Mouse (Mus musculus): Measurements from ENCODE around the gene Dnase1l3. TPM values are rescaled to one million over a fixed set of nuclear protein-coding genes. Genes with fewer than 3 reads are reported as not detected.
A peak's percentile ranks its signal among the peaks of the same experiment; 100 is the strongest.

The Dnase1l3 gene
- polyA plus RNA-seq, 1 experiment from 2014 or later, result 0.05 TPM

DNA sequence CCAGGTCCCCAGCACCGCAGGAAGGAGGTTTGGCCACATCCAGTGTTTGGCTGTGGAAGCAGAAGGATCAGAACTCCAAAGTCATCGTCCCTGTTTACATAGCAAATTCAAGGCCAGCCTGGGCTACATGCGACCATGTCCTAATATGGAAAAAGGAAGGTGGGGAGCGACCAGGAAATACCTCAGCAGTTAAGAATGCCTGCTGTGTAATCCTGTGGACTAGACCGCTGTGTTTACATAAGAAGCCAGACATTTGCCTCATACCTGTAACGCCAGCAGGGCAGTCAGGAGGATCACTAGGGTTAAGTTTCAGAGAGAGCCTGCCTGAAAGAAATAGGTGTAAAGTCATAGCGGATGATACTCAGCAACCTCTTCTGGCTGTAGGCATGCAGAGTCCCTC lies 31.2 kb downstream of the Dnase1l3 start:
- no peak for ATAC-seq (ENCODE audit: insufficient read depth)
- no peaks in the 10 kb centered on the region for H3K9me3 ChIP-seq (ENCODE audit: low read depth, low read length)
- no peak overlapping the region for H3K27ac ChIP-seq (ENCODE audit: low read depth)
- no peak overlapping the region for H3K9ac ChIP-seq
- H3K36me3 ChIP-seq (ENCODE audit: insufficient read depth), result no peaks in the 10 kb centered on the region
- no peak for TF ChIP-seq CTCF (IDR thresholded peaks at IDR 0.05; ENCODE audit: low read depth)
- H3K4me2 ChIP-seq, result no peak overlapping the region
- H3K4me3 ChIP-seq (ENCODE audit: low read depth, low read length), result no peak overlapping the region
- H3K4me1 ChIP-seq (ENCODE audit: insufficient read depth), result 0 out of 2 replicates have a peak, but pooled peaks cover 8% of the 10 kb centered on the region
- 45% methylated on average over 7 of the region's 7 CpGs for WGBS
- peak; percentile 26 for DNase-seq
- no peaks in the 10 kb centered on the region for H3K27me3 ChIP-seq (ENCODE audit: insufficient read depth, low read length)

DNA sequence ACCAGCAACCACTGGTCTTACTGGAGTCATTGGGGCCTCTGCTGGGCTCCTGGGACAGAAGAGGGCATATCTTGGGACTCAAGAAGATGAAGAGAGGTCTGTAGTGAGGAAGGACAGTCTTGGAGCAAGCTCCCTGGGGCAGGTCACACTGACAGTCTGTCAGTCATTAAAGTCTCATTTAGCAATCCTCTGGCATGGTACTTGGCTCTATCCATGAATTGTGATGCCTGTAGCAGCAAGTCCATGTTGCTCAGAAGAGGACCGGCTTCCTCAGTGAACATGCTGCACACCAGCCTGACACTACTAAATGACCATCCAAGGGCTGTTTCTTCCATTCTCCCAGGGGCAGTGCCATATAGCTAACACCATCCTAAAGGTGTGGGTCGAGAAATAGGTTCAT lies 31.7 kb downstream of the Dnase1l3 start:
- H3K27me3 ChIP-seq (ENCODE audit: insufficient read depth, low read length), result no peaks in the 10 kb centered on the region
- TF ChIP-seq CTCF (IDR thresholded peaks at IDR 0.05; ENCODE audit: low read depth), result no peak
- H3K4me1 ChIP-seq (ENCODE audit: insufficient read depth), result 0 out of 2 replicates have a peak, but pooled peaks cover 8% of the 10 kb centered on the region
- no peaks in the 10 kb centered on the region for H3K9me3 ChIP-seq (ENCODE audit: low read depth, low read length)
- no peak overlapping the region for H3K27ac ChIP-seq (ENCODE audit: low read depth)
- WGBS, result 90% methylated on average over 2 of the region's 2 CpGs
- no peak overlapping the region for H3K4me2 ChIP-seq
- no peak overlapping the region for H3K4me3 ChIP-seq (ENCODE audit: low read depth, low read length)
- H3K9ac ChIP-seq, result no peak overlapping the region
- DNase-seq, result no peak
- ATAC-seq (ENCODE audit: insufficient read depth), result no peak
- no peaks in the 10 kb centered on the region for H3K36me3 ChIP-seq (ENCODE audit: insufficient read depth)

DNA sequence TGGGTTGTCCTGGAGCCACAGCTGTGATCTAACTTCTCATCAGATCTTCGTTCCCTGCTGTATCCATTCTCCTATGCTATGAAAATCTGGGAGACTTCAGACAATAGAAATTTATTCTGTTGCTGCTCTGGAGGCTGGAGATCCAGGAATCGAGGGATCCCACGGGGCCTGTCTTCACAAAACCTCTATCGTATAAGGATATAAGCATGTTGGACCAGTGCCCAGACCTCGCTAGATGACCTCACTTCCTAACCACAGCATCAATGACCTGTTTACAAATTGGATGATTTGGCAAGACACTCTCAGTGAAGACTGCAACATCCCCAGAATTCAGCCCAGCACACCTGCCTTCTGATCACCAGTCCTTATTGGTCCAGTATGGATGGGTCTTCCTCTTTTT lies 32.7 kb downstream of the Dnase1l3 start:
- ATAC-seq (ENCODE audit: insufficient read depth) (no peak), DNase-seq (peak; percentile 73)
- 0 out of 2 replicates have a peak, but pooled peaks cover 8% of the 10 kb centered on the region for H3K4me1 ChIP-seq (ENCODE audit: insufficient read depth)
- no peak overlapping the region for H3K4me2 ChIP-seq
- WGBS, result 40% methylated on average over 5 of the region's 5 CpGs
- no peak overlapping the region for H3K9ac ChIP-seq
- no peaks in the 10 kb centered on the region for H3K27me3 ChIP-seq (ENCODE audit: insufficient read depth, low read length)
- H3K9me3 ChIP-seq (ENCODE audit: low read depth, low read length), result no peaks in the 10 kb centered on the region
- no peaks in the 10 kb centered on the region for H3K36me3 ChIP-seq (ENCODE audit: insufficient read depth)
- no peak overlapping the region for H3K4me3 ChIP-seq (ENCODE audit: low read depth, low read length)
- TF ChIP-seq CTCF (IDR thresholded peaks at IDR 0.05; ENCODE audit: low read depth), result no peak
- H3K27ac ChIP-seq (ENCODE audit: low read depth), result no peak overlapping the region

DNA sequence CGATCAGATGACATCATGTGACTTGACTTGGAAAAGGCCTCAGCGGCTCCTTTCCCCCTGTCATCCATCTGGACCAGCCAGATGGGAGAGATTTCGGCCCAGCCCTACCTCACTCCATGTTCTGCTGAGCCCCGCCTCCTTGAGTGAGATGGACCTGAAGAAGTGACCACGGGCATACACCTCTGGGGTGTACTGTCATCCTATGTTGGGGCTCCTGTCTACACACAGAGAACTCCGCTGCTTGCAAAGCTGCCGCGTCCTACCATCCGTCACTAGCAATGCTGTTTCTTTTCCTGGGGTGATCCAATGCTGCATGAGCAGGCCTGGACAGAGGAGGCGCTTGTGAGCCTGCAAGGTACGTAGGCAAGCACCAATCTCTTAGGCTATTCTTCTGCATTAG lies 33.8 kb downstream of the Dnase1l3 start:
- no peak overlapping the region for H3K9ac ChIP-seq
- H3K27ac ChIP-seq (ENCODE audit: low read depth), result no peak overlapping the region
- TF ChIP-seq CTCF (IDR thresholded peaks at IDR 0.05; ENCODE audit: low read depth), result peak; percentile 59
- H3K27me3 ChIP-seq (ENCODE audit: insufficient read depth, low read length), result no peaks in the 10 kb centered on the region
- no peak overlapping the region for H3K4me3 ChIP-seq (ENCODE audit: low read depth, low read length)
- peak; percentile 20; the same call in 1 of the 2 replicates for ATAC-seq (ENCODE audit: insufficient read depth)
- 51% methylated on average over 11 of the region's 11 CpGs for WGBS
- 0 out of 2 replicates have a peak, but pooled peaks cover 8% of the 10 kb centered on the region for H3K4me1 ChIP-seq (ENCODE audit: insufficient read depth)
- H3K36me3 ChIP-seq (ENCODE audit: insufficient read depth), result no peaks in the 10 kb centered on the region
- peak; percentile 56 for DNase-seq
- no peak overlapping the region for H3K4me2 ChIP-seq
- H3K9me3 ChIP-seq (ENCODE audit: low read depth, low read length), result no peaks in the 10 kb centered on the region

DNA sequence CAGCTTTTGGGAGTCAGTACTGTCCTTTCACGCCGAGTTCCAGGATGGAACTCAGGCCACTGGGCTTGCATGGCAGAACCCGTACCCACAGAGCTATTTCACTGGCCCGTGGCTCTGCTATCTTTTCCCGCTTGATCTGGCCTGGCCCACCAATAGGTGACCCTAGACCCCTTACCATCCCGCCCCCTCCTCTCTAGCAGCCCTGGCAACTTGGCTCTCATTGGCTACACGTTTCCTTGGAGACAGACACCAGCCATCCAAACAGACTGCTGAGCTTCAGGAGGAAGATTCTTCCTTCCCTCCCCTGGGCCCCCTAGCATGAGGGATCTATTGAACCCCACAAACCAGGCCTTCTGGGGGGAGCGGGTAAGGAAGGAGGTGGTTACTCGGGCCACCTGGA lies 37.3 kb downstream of the Dnase1l3 start, which contains the start of gene Gm45521:
TSS of gene Gm45521 (plus strand) at position 240 of the 400 bp plus-strand sequence.
- no peaks in the 10 kb centered on the region for H3K36me3 ChIP-seq (ENCODE audit: insufficient read depth)
- peaks cover 8% of the 10 kb centered on the region; the same call in 1 of the 2 replicates for H3K4me1 ChIP-seq (ENCODE audit: insufficient read depth)
- ATAC-seq (ENCODE audit: insufficient read depth) (no peak), DNase-seq (no peak)
- H3K9me3 ChIP-seq (ENCODE audit: low read depth, low read length), result no peaks in the 10 kb centered on the region
- H3K27ac ChIP-seq (ENCODE audit: low read depth), result no peak within 1 kb of the TSS
- H3K4me2 ChIP-seq, result no peak within 1 kb of the TSS
- 46% methylated on average over 9 of the region's 9 CpGs for WGBS
- TF ChIP-seq CTCF (IDR thresholded peaks at IDR 0.05; ENCODE audit: low read depth), result no peak
- H3K4me3 ChIP-seq (ENCODE audit: low read depth, low read length), result no peak within 1 kb of the TSS
- no peaks in the 10 kb centered on the region for H3K27me3 ChIP-seq (ENCODE audit: insufficient read depth, low read length)
- H3K9ac ChIP-seq, result no peak within 1 kb of the TSS

DNA sequence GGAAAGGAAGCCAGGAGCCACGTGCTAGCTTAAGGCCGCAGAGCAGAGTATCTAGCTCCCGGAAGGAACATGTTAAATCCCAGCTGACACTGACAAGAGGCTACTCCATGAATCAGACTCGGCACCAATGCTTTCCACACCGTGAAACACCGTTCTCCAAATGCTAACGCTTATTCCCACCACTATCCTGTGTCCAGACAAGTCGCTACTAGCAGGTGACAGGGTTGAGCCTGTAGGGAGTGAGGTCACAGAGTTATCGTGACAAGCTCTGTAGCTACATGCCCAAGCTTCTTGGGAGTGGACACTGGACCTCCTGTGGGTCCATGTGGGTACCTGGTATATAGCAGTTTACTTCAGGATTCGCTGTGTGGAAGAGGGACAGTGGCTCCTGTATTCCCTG lies 37.9 kb downstream of the Dnase1l3 start:
- ATAC-seq (ENCODE audit: insufficient read depth) (no peak), DNase-seq (no peak)
- no peak for TF ChIP-seq CTCF (IDR thresholded peaks at IDR 0.05; ENCODE audit: low read depth)
- H3K9ac ChIP-seq, result no peak overlapping the region
- H3K27ac ChIP-seq (ENCODE audit: low read depth), result no peak overlapping the region
- 61% methylated on average over 10 of the region's 10 CpGs for WGBS
- no peaks in the 10 kb centered on the region for H3K36me3 ChIP-seq (ENCODE audit: insufficient read depth)
- peaks cover 4% of the 10 kb centered on the region; the same call in 1 of the 2 replicates for H3K4me1 ChIP-seq (ENCODE audit: insufficient read depth)
- H3K27me3 ChIP-seq (ENCODE audit: insufficient read depth, low read length), result no peaks in the 10 kb centered on the region
- no peak overlapping the region for H3K4me3 ChIP-seq (ENCODE audit: low read depth, low read length)
- H3K4me2 ChIP-seq, result no peak overlapping the region
- H3K9me3 ChIP-seq (ENCODE audit: low read depth, low read length), result no peaks in the 10 kb centered on the region

DNA sequence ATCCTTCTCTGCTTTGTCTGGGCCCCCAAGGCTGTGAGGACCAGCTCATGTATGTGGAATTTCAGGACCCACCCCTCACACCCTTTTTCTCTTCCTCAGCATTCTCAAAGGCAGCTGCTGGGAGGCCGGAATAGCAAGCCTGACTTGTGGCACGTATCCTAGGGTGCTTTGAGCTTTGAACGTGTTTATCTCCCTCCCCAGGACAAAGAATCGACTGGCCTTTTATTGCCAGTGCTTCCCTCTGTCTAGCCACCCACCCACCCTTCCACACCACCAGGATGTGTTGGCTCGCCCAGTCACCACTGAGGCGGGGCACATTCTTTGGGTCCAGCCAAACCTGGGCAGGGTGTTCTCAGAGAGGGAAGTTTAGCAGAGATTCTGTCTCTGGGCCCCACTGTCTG lies 40.3 kb downstream of the Dnase1l3 start:
- Histone ChIP-seq H3K36me3 (ENCODE audit: insufficient read depth) (peaks cover 19% of the 10 kb centered on the region), H3K9ac (no peak overlapping the region; the same call in 1 of the 2 replicates), H3K27ac (ENCODE audit: low read depth) (peak overlapping the region; percentile 79), H3K27me3 (ENCODE audit: insufficient read depth, low read length) (no peaks in the 10 kb centered on the region), H3K4me2 (no peak overlapping the region), H3K9me3 (ENCODE audit: low read depth, low read length) (no peaks in the 10 kb centered on the region), H3K4me3 (ENCODE audit: low read depth, low read length) (no peak overlapping the region), H3K4me1 (ENCODE audit: insufficient read depth) (no peaks in the 10 kb centered on the region; the same call in 1 of the 2 replicates)
- 36% methylated on average over 6 of the region's 6 CpGs for WGBS
- DNase-seq, result peak; percentile 49
- ATAC-seq (ENCODE audit: insufficient read depth), result no peak
- no peak for TF ChIP-seq CTCF (IDR thresholded peaks at IDR 0.05; ENCODE audit: low read depth)

Measured in lung, embryonic 14.5 days (tissue).